Mouse (Mus musculus): ENCODE data around the gene Pck2.

DNA sequence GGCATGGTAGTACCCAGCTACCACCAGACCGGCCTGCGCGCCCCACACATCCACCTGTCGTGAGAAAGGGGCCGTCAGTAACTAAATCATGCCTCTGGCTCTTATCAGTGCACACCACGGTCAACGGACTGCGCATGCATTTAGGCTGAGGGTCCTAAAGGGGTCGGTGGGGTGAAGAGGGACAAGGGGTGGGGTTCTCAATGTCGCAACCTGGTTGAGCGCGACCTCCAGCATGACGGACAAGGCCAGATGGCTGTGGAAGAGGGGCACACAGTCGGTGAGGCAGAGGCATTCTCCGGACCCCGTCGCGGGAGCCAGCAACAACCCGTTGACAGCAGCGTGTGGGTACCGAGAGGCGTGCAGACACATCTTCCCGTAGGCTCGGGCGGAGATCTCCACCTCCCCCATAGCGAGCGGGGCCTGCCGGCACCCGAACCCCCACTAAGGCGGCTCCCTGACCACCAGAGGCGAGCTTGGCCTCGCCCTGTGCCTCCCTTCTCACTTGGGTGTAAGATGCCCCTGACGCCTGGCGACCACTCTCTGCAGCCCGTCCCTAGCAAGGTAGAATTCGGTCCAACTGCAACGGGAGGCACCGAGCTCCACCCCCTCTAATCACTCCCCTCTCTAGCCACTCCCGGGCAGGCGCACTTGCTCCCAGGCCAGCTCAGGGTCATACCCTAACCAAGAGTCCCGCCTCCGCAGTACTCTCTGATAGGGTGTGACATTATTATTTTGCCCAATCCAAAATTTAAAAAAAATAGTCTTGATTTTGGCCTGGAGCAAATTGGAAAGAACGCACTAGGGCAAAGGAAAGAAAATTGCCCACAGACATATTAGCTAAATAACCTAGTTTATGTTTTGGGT, 44.9 kb downstream of the Pck2 start, which contains the start of gene Emc9:
- no peak for TF ChIP-seq CTCF (IDR thresholded peaks at IDR 0.05; ENCODE audit: extremely low read depth, insufficient read depth, low read length)
- TF ChIP-seq POLR2A (IDR thresholded peaks at IDR 0.05; ENCODE audit: extremely low read depth, insufficient read depth, low read length) = peak; percentile 63; the same call in 1 of the 2 replicates
